Mouse (Mus musculus): ENCODE measurements around the gene Akt2. TPM values are rescaled to one million over a fixed set of nuclear protein-coding genes. Genes with fewer than 3 reads are reported as not detected.
A peak's percentile ranks its signal among the peaks of the same experiment; 100 is the strongest.

The Akt2 gene
- polyA plus RNA-seq, 1 experiment from 2014 or later, result 72.9 TPM

- 83% methylated on average over 15 of the region's 16 CpGs for WGBS
- ATAC-seq (ENCODE audit: insufficient read depth, low FRiP score, low TSS enrichment), result no peak
Measured at GRCm38 (mm10) chr7:27656600-27656999, 65.2 kb downstream of the Akt2 start.

GRCm38 (mm10) chr7:27657824-27658395, 66.6 kb downstream of the Akt2 start:
- WGBS, result 37% methylated on average over 40 of the region's 53 CpGs
- H3K27me3 ChIP-seq (ENCODE audit: control insufficient read depth, insufficient read depth, low read length), result peaks cover 35% of the 10 kb centered on the region

More at GRCm38 (mm10) chr7:27656600-27656999, 65.2 kb downstream of the Akt2 start:
- no peak overlapping the region for H3K4me2 ChIP-seq (ENCODE audit: low read depth)
- H3K9ac ChIP-seq (ENCODE audit: low read length), result no peak overlapping the region
- no peak for DNase-seq (ENCODE audit: low spot score)
- H3K9me3 ChIP-seq (ENCODE audit: control insufficient read depth, low read length), result no peaks in the 10 kb centered on the region
- peaks cover 3% of the 10 kb centered on the region; the same call in 1 of the 2 replicates for H3K36me3 ChIP-seq (ENCODE audit: control insufficient read depth, insufficient read depth, low read length)
- H3K4me3 ChIP-seq (ENCODE audit: low read depth, low read length), result no peak overlapping the region
- 0 out of 2 replicates have a peak, but pooled peaks cover 5% of the 10 kb centered on the region for H3K4me1 ChIP-seq (ENCODE audit: control insufficient read depth, insufficient read depth, low read length)
- H3K27ac ChIP-seq (ENCODE audit: low read depth, low read length), result no peak overlapping the region
- peaks cover 39% of the 10 kb centered on the region for H3K27me3 ChIP-seq (ENCODE audit: control insufficient read depth, insufficient read depth, low read length)

GRCm38 (mm10) chr7:27658712-27659663, 67.6 kb downstream of the Akt2 start:
- Histone ChIP-seq H3K4me2 (ENCODE audit: low read depth) (no peak overlapping the region), H3K36me3 (ENCODE audit: control insufficient read depth, insufficient read depth, low read length) (peaks cover 3% of the 10 kb centered on the region; the same call in 1 of the 2 replicates), H3K27ac (ENCODE audit: low read depth, low read length) (no peak overlapping the region), H3K9ac (ENCODE audit: low read length) (no peak overlapping the region), H3K4me1 (ENCODE audit: control insufficient read depth, insufficient read depth, low read length) (0 out of 2 replicates have a peak, but pooled peaks cover 3% of the 10 kb centered on the region), H3K9me3 (ENCODE audit: control insufficient read depth, low read length) (no peaks in the 10 kb centered on the region), H3K4me3 (ENCODE audit: low read depth, low read length) (no peak overlapping the region), H3K27me3 (ENCODE audit: control insufficient read depth, insufficient read depth, low read length) (peaks cover 31% of the 10 kb centered on the region)
- 62% methylated on average over 14 of the region's 14 CpGs for WGBS
- no peak for ATAC-seq (ENCODE audit: insufficient read depth, low FRiP score, low TSS enrichment)
- no peak for DNase-seq (ENCODE audit: low spot score)

More at GRCm38 (mm10) chr7:27657824-27658395, 66.6 kb downstream of the Akt2 start:
- H3K9ac ChIP-seq (ENCODE audit: low read length), result no peak overlapping the region
- no peak for ATAC-seq (ENCODE audit: insufficient read depth, low FRiP score, low TSS enrichment)
- no peak overlapping the region for H3K4me2 ChIP-seq (ENCODE audit: low read depth)
- H3K36me3 ChIP-seq (ENCODE audit: control insufficient read depth, insufficient read depth, low read length), result peaks cover 3% of the 10 kb centered on the region; the same call in 1 of the 2 replicates
- H3K9me3 ChIP-seq (ENCODE audit: control insufficient read depth, low read length), result no peaks in the 10 kb centered on the region
- H3K4me3 ChIP-seq (ENCODE audit: low read depth, low read length), result no peak overlapping the region
- no peak overlapping the region for H3K27ac ChIP-seq (ENCODE audit: low read depth, low read length)
- DNase-seq (ENCODE audit: low spot score), result no peak
- H3K4me1 ChIP-seq (ENCODE audit: control insufficient read depth, insufficient read depth, low read length), result 0 out of 2 replicates have a peak, but pooled peaks cover 5% of the 10 kb centered on the region

GRCm38 (mm10) chr7:27662038-27662437, 70.7 kb downstream of the Akt2 start:
- Histone ChIP-seq H3K4me1 (ENCODE audit: control insufficient read depth, insufficient read depth, low read length) (no peaks in the 10 kb centered on the region), H3K27me3 (ENCODE audit: control insufficient read depth, insufficient read depth, low read length) (peaks cover 16% of the 10 kb centered on the region), H3K36me3 (ENCODE audit: control insufficient read depth, insufficient read depth, low read length) (peaks cover 3% of the 10 kb centered on the region; the same call in 1 of the 2 replicates), H3K27ac (ENCODE audit: low read depth, low read length) (no peak overlapping the region), H3K9ac (ENCODE audit: low read length) (no peak overlapping the region), H3K4me3 (ENCODE audit: low read depth, low read length) (no peak overlapping the region), H3K4me2 (ENCODE audit: low read depth) (no peak overlapping the region), H3K9me3 (ENCODE audit: control insufficient read depth, low read length) (no peaks in the 10 kb centered on the region)
- ATAC-seq (ENCODE audit: insufficient read depth, low FRiP score, low TSS enrichment), result no peak
- 87% methylated on average over 4 of the region's 4 CpGs for WGBS
- DNase-seq (ENCODE audit: low spot score), result no peak

GRCm38 (mm10) chr7:27673064-27673574, 81.8 kb downstream of the Akt2 start:
- Histone ChIP-seq H3K27ac (ENCODE audit: low read depth, low read length) (no peak overlapping the region), H3K4me2 (ENCODE audit: low read depth) (peak overlapping the region; percentile 81), H3K36me3 (ENCODE audit: control insufficient read depth, insufficient read depth, low read length) (0 out of 2 replicates have a peak, but pooled peaks cover under 1% of the 10 kb centered on the region), H3K9ac (ENCODE audit: low read length) (peak overlapping the region; percentile 60), H3K4me1 (ENCODE audit: control insufficient read depth, insufficient read depth, low read length) (peaks cover 15% of the 10 kb centered on the region), H3K9me3 (ENCODE audit: control insufficient read depth, low read length) (no peaks in the 10 kb centered on the region), H3K4me3 (ENCODE audit: low read depth, low read length) (peak overlapping the region; percentile 59), H3K27me3 (ENCODE audit: control insufficient read depth, insufficient read depth, low read length) (no peaks in the 10 kb centered on the region)
- 61% methylated on average over 9 of the region's 9 CpGs for WGBS
- no peak for DNase-seq (ENCODE audit: low spot score)
- no peak for ATAC-seq (ENCODE audit: insufficient read depth, low FRiP score, low TSS enrichment)

- Histone ChIP-seq H3K9me3 (ENCODE audit: control insufficient read depth, low read length) (no peaks in the 10 kb centered on the region), H3K27ac (ENCODE audit: low read depth, low read length) (no peak overlapping the region), H3K9ac (ENCODE audit: low read length) (peak overlapping the region; percentile 60), H3K27me3 (ENCODE audit: control insufficient read depth, insufficient read depth, low read length) (no peaks in the 10 kb centered on the region), H3K4me2 (ENCODE audit: low read depth) (peak overlapping the region; percentile 81), H3K4me3 (ENCODE audit: low read depth, low read length) (peak overlapping the region; percentile 59), H3K36me3 (ENCODE audit: control insufficient read depth, insufficient read depth, low read length) (no peaks in the 10 kb centered on the region), H3K4me1 (ENCODE audit: control insufficient read depth, insufficient read depth, low read length) (peaks cover 15% of the 10 kb centered on the region)
- DNase-seq (ENCODE audit: low spot score) (no peak), ATAC-seq (ENCODE audit: insufficient read depth, low FRiP score, low TSS enrichment) (peak; percentile 37; the same call in 1 of the 2 replicates)
- 3% methylated on average over 47 of the region's 52 CpGs for WGBS
Measured at GRCm38 (mm10) chr7:27673575-27674131, 82.3 kb downstream of the Akt2 start.

- DNase-seq (ENCODE audit: low spot score), result no peak
- H3K36me3 ChIP-seq (ENCODE audit: control insufficient read depth, insufficient read depth, low read length), result no peaks in the 10 kb centered on the region
- H3K9me3 ChIP-seq (ENCODE audit: control insufficient read depth, low read length), result no peaks in the 10 kb centered on the region
- WGBS, result under 1% methylated on average over 28 of the region's 38 CpGs
- H3K27ac ChIP-seq (ENCODE audit: low read depth, low read length), result no peak overlapping the region
- ATAC-seq (ENCODE audit: insufficient read depth, low FRiP score, low TSS enrichment), result peak; percentile 71
- H3K4me1 ChIP-seq (ENCODE audit: control insufficient read depth, insufficient read depth, low read length), result peaks cover 15% of the 10 kb centered on the region
- peak overlapping the region; percentile 81 for H3K4me2 ChIP-seq (ENCODE audit: low read depth)
- H3K27me3 ChIP-seq (ENCODE audit: control insufficient read depth, insufficient read depth, low read length), result no peaks in the 10 kb centered on the region
- peak overlapping the region; percentile 60 for H3K9ac ChIP-seq (ENCODE audit: low read length)
- H3K4me3 ChIP-seq (ENCODE audit: low read depth, low read length), result peak overlapping the region; percentile 59
Measured at GRCm38 (mm10) chr7:27674195-27674521, 82.8 kb downstream of the Akt2 start.

- Histone ChIP-seq H3K4me3 (ENCODE audit: low read depth, low read length) (peak within 1 kb of the TSS; percentile 59), H3K9ac (ENCODE audit: low read length) (peak within 1 kb of the TSS; percentile 60), H3K4me2 (ENCODE audit: low read depth) (peak within 1 kb of the TSS; percentile 81), H3K27me3 (ENCODE audit: control insufficient read depth, insufficient read depth, low read length) (no peaks in the 10 kb centered on the region), H3K9me3 (ENCODE audit: control insufficient read depth, low read length) (no peaks in the 10 kb centered on the region), H3K27ac (ENCODE audit: low read depth, low read length) (peak within 1 kb of the TSS; percentile 73), H3K4me1 (ENCODE audit: control insufficient read depth, insufficient read depth, low read length) (peaks cover 15% of the 10 kb centered on the region), H3K36me3 (ENCODE audit: control insufficient read depth, insufficient read depth, low read length) (no peaks in the 10 kb centered on the region)
- WGBS, result under 1% methylated on average over 27 of the region's 31 CpGs
- peak; percentile 97 for ATAC-seq (ENCODE audit: insufficient read depth, low FRiP score, low TSS enrichment)
- peak; percentile 97 for DNase-seq (ENCODE audit: low spot score)
Measured at GRCm38 (mm10) chr7:27674522-27675221, 83.3 kb downstream of the Akt2 start, which contains the start of gene Map3k10. Gene Map3k10, minus strand, starts transcription at chr7:27674598.
